Mouse (Mus musculus): Measurements from ENCODE around the gene Gm21861.

The Gm21861 gene

GRCm38 (mm10) chrY:58814497-58814896 lies at the start of gene Gm21861:
TSS of gene Gm21861 (minus strand) at chrY:58814597.
- no CpG with 5 or more reads among the region's 7 CpGs for WGBS

Data from cerebral cortex, adult 2 months (tissue).